Mouse (Mus musculus): ENCODE results near the gene Fndc11. TPM values are rescaled to one million over a fixed set of nuclear protein-coding genes. Genes with fewer than 3 reads are reported as not detected.
A peak's percentile ranks its signal among the peaks of the same experiment; 100 is the strongest.
"Not testable (repeated sequence)": the region's sequence is repeated elsewhere in the genome, so short reads cannot be mapped to it uniquely, and the experiment has no call there.

The Fndc11 gene
- 0.19 TPM in 1 of 2 replicates, not detected in the other for polyA plus RNA-seq (2015; fragmentation: Nextera tagmentation; extraction: Ambion mirVana)

DNA sequence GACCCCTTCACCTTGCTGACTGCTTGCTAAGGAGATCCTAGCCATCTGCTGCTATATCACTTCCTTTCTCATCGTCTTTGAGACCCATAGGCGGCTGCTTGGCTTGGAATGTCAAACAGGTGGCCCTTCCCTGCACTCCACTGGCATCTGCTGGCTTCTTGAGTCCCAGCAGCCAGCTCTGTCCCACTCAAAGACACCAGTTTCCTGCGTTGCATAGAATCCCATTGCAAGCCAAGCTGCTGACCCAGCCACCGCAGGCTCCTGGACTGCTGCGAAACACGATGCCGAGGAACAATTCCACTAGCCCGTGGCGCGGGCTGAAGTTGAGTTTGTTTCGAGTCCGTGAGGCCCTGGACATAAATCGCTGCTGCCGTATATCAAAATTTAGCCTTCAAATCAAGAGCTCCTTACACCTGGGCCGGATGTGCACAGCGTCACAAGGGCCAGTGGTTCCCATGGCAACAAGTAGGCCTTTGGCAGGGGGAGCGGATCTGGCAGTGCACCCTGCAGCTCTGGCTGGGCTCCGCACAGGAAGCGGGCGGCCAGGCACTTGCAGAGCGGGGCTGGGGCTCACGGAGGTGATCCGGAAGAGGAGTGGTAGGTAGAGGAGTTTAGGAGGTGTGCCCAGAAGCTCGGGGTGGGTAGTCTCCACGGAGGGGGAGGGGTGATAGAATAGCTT lies at the start of gene Fndc11:
Gene Fndc11 (plus strand): TSS at position 476 of the 679 bp plus-strand sequence.
- peaks cover 15% of the 10 kb centered on the region for H3K4me1 ChIP-seq (replicated peaks)
- peaks cover 21% of the 10 kb centered on the region for H3K27me3 ChIP-seq
- peak within 1 kb of the TSS; percentile 27 for H3K4me3 ChIP-seq
- H3K27ac ChIP-seq: peak within 1 kb of the TSS; percentile 18; the same call in 1 of the 2 replicates
- peak within 1 kb of the TSS; percentile 58 for H3K4me2 ChIP-seq
- no peaks in the 10 kb centered on the region for H3K36me3 ChIP-seq
- peak; percentile 88 for ATAC-seq (ENCODE audit: low FRiP score)
- H3K9ac ChIP-seq: peak within 1 kb of the TSS; percentile 43; the same call in 1 of the 2 replicates
- H3K9me3 ChIP-seq: no peaks in the 10 kb centered on the region
- 4% methylated on average over 25 of the region's 25 CpGs for WGBS

DNA sequence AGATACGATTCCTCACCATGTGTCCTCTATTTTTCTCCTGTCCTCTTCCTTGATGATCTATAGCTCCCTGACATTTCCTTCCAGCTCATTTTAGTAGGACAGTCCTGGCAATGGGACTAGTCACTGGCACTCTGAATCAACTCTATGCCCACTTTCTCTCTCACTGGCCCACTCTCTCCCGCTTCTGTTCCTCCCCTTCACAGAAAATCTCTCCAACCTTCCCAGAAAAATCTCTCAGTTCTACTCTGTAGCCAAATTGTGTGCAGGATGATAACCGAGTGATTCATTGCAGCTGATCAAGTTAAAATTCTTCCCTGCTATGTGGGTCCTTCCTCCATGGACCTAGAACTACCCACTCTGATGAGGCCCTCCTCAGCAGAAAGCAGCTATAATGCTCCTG lies 45.2 kb upstream of the Fndc11 start:
- no peak overlapping the region for H3K4me3 ChIP-seq
- WGBS: 92% methylated on average over 3 of the region's 3 CpGs
- no peak overlapping the region for H3K27ac ChIP-seq
- H3K9ac ChIP-seq: no peak overlapping the region
- no peaks in the 10 kb centered on the region for H3K36me3 ChIP-seq
- no peak for ATAC-seq (ENCODE audit: low FRiP score)
- no peaks in the 10 kb centered on the region for H3K4me1 ChIP-seq (replicated peaks)
- H3K9me3 ChIP-seq: no peaks in the 10 kb centered on the region
- no peak overlapping the region for H3K4me2 ChIP-seq
- H3K27me3 ChIP-seq: no peaks in the 10 kb centered on the region

DNA sequence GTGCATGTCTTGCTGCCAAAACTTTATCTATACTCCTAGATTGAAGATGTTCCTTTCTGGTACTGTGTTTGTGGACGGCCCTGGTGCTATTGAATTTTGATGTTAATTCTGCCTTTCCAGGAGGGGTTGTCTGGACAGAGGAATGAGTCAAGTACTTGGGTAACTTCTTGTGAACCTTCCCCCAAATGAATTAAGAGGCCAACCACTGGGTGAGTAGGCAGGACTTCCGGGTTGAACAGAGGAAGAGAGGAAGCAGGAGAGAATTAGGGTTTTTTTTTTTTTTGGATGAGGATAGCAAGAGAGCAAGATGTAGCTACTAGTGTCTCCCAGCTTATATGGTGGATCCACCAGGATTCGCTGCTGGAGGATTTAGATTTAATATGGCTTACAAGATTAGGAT lies 41.8 kb upstream of the Fndc11 start:
- no peaks in the 10 kb centered on the region for H3K9me3 ChIP-seq
- no peak overlapping the region for H3K4me3 ChIP-seq
- no peaks in the 10 kb centered on the region for H3K36me3 ChIP-seq
- H3K4me2 ChIP-seq: no peak overlapping the region
- no peak for ATAC-seq (ENCODE audit: low FRiP score)
- H3K4me1 ChIP-seq (replicated peaks): no peaks in the 10 kb centered on the region
- no peak overlapping the region for H3K9ac ChIP-seq
- 0 out of 2 replicates have a peak, but pooled peaks cover under 1% of the 10 kb centered on the region for H3K27me3 ChIP-seq
- H3K27ac ChIP-seq: no peak overlapping the region
- 84% methylated on average over 3 of the region's 3 CpGs for WGBS

DNA sequence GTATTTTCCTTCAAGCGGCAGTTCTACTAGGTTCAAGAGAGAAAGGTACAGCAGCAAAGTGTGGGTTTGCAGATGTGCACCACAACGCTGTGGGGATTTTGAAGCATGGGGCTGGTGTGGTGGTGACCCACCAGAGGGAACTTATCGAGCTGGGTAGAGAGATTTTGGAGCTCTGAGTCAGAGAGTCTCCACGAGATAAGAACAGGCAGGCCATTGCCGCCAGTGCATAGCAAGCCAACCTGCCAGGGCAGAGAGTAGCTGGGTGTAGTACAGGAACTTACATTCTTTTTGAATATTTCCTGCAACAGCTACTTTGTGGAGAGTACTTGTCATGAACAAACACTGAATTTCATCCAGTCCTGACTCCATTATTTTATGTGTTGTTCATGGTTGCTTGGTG lies 41.3 kb upstream of the Fndc11 start:
- Histone ChIP-seq H3K4me1 (replicated peaks) (no peaks in the 10 kb centered on the region), H3K4me3 (no peak overlapping the region), H3K27me3 (0 out of 2 replicates have a peak, but pooled peaks cover 2% of the 10 kb centered on the region), H3K27ac (no peak overlapping the region), H3K36me3 (no peaks in the 10 kb centered on the region), H3K9me3 (no peaks in the 10 kb centered on the region), H3K4me2 (no peak overlapping the region), H3K9ac (no peak overlapping the region)
- WGBS: 91% methylated on average over 5 of the region's 5 CpGs
- ATAC-seq (ENCODE audit: low FRiP score): no peak

DNA sequence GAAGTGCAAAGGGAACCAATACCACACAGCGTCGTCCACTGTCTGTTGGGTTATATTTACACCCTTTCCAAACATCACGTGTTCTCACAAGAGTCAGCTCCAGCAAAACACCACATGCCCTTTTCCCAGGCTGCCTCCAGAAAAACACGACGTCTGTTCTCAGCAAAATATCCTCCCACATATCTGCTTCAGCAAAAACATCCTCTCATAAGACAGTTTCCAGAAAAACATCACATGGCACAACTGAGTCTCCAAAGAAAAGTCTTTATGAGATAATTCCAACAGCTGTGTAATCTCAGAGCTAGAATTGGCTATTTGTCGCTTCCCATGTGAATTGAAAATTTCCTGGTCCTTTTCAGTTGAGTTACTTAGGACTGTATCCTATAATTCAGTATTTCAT lies 38.9 kb upstream of the Fndc11 start:
- ATAC-seq (ENCODE audit: low FRiP score): no peak
- Histone ChIP-seq H3K9ac (no peak overlapping the region), H3K27me3 (0 out of 2 replicates have a peak, but pooled peaks cover 2% of the 10 kb centered on the region), H3K36me3 (no peaks in the 10 kb centered on the region), H3K9me3 (no peaks in the 10 kb centered on the region), H3K4me1 (replicated peaks) (0 out of 2 replicates have a peak, but pooled peaks cover 2% of the 10 kb centered on the region), H3K4me2 (no peak overlapping the region), H3K27ac (no peak overlapping the region), H3K4me3 (no peak overlapping the region)
- WGBS: 87% methylated on average over 6 of the region's 6 CpGs

DNA sequence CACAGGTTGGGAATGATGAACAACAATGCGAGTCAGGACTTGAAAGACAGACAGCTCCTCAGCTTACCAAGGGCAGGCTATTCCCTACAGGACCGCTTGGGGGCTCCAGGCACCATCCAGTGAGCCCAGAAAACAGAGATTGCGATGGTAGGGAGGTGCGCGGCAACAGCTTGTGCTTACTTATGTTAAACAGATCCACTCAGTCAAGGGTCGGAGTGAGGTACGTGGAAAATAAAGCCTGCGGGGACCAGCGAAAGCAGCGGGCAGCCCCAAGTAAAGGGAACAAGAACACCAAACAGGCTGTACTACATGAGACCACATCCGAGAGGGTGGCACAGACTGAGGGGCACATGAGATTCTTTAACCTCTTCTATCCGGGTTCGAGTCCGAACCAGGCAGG lies 33.2 kb upstream of the Fndc11 start:
- Histone ChIP-seq H3K9me3 (no peaks in the 10 kb centered on the region), H3K4me2 (peak overlapping the region; percentile 68), H3K27ac (peak overlapping the region; percentile 96), H3K9ac (peak overlapping the region; percentile 98), H3K4me1 (replicated peaks) (peaks cover 20% of the 10 kb centered on the region), H3K36me3 (peaks cover 13% of the 10 kb centered on the region), H3K4me3 (peak overlapping the region; percentile 62), H3K27me3 (0 out of 2 replicates have a peak, but pooled peaks cover 2% of the 10 kb centered on the region)
- peak; percentile 86 for ATAC-seq (ENCODE audit: low FRiP score)
- WGBS: under 1% methylated on average over 14 of the region's 14 CpGs

DNA sequence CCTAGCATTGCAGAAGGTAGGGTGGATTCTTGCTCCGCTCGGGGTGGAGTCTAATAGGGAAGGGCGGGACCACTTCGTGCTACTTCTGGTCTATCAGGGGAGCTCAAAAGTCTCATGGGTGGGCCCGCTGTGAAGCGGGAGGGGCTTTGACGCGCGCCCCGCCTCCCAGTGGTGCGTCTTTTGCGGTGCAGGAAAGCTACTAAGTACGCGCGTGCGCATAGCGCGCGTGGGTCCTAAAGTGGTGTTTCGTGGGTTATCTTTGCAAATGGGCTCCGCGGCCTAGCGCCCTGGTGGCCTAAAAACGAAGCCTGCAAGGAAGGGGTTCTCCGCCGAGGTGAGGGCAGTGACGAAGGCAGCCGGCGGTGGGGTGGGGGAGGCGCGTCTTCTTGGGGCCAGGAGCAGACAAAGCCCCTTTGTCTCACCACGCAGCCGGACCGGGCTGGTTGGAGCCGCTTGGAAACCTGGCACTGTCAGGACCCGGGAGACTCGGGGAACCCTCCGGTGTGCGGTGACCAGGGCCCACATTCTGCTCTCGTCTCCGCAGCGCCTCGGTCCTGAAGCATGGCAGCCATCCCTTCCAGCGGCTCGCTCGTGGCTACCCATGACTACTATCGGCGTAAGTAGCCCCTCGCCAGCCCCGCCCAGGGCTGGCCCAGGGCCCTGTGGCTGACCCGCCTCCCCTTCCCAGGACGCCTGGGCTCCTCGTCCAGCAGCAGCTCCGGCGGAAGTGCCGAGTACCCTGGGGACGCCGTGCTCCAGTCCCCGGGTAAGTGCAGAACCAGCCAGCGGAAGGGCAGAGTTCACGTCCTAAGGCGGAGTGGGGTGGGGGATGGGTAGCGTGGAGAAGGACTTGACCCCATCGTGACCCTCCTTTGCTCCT lies 32.5 kb upstream of the Fndc11 start, which contains the start of gene Ppdpf:
Gene Ppdpf (plus strand): TSS at position 127 of the 880 bp plus-strand sequence.
- under 1% methylated on average over 64 of the region's 64 CpGs for WGBS
- Histone ChIP-seq H3K27me3 (0 out of 2 replicates have a peak, but pooled peaks cover 2% of the 10 kb centered on the region), H3K36me3 (peaks cover 13% of the 10 kb centered on the region), H3K9ac (peak within 1 kb of the TSS; percentile 98), H3K4me3 (peak within 1 kb of the TSS; percentile 62), H3K4me2 (peak within 1 kb of the TSS; percentile 68), H3K9me3 (no peaks in the 10 kb centered on the region), H3K27ac (peak within 1 kb of the TSS; percentile 96), H3K4me1 (replicated peaks) (peaks cover 20% of the 10 kb centered on the region)
- ATAC-seq (ENCODE audit: low FRiP score): peak; percentile 91

DNA sequence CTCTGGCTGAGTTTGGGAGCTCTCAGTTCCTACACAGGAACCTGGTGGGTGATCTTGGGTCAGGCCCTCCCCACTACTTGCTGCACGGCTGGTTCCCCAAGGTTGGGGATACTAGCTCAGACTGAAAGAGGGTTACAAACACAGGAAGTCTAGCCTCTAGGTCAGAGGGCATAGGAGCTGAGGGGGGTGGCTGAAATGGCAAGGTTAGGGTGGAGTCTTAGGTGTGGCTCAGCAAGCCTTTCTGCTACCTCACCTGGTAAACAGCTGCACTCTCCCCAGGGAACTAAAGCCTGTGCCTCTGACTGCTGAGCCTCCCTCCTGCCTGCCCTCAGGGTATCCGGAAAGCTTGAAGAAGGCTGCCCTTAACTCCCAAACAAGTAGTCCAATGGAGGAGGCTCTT lies 31.1 kb upstream of the Fndc11 start:
- Histone ChIP-seq H3K27me3 (no peaks in the 10 kb centered on the region), H3K4me1 (replicated peaks) (peaks cover 20% of the 10 kb centered on the region), H3K4me2 (peak overlapping the region; percentile 68), H3K4me3 (peak overlapping the region; percentile 62), H3K9ac (peak overlapping the region; percentile 98), H3K27ac (peak overlapping the region; percentile 96), H3K9me3 (no peaks in the 10 kb centered on the region), H3K36me3 (peaks cover 13% of the 10 kb centered on the region)
- WGBS: 83% methylated on average over 2 of the region's 2 CpGs
- ATAC-seq (ENCODE audit: low FRiP score): no peak

DNA sequence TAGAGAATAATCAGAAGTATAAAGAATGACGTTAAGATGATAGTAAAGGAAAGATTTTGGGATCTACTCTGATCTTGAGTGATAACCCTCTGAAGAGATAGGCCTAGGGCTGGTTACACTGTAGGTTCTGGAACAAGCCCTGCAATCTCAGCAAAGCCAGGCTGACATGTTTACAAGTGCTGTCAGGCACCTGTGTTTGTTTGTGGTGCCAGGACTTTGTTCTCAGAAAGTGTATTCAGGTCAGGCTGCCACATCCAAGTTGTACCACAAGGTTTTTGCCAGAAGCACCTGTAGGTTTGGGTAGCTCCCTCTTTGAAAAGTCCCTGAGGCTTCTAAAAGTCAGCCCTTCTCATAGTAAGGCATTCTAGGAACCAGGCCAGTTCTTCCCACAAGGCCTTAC lies 30.5 kb upstream of the Fndc11 start:
- H3K9me3 ChIP-seq: no peaks in the 10 kb centered on the region
- no peak overlapping the region for H3K9ac ChIP-seq
- H3K4me3 ChIP-seq: no peak overlapping the region
- H3K4me1 ChIP-seq (replicated peaks): peaks cover 20% of the 10 kb centered on the region
- peaks cover 13% of the 10 kb centered on the region for H3K36me3 ChIP-seq
- no peak for ATAC-seq (ENCODE audit: low FRiP score)
- no peak overlapping the region for H3K27ac ChIP-seq
- WGBS: 97% methylated on average over 1 of the region's 1 CpGs
- H3K27me3 ChIP-seq: no peaks in the 10 kb centered on the region
- H3K4me2 ChIP-seq: no peak overlapping the region

DNA sequence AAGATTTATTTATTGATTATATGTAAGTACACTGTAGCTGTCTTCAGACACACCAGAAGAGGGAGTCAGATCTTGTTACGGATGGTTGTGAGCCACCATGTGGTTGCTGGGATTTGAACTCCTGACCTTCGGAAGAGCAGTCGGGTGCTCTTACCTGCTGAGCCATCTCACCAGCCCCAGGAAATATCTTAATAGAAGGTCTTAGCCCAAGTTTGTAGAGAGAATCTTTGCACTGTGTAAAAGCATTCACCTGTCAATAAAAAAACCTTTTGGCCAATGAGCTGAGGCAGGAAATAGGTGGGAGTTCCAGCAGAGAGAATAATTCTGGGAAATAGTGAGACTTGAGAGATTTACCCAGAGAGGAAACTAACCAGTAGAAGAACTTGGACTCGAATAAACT lies 28.4 kb upstream of the Fndc11 start:
- H3K27me3 ChIP-seq; H3K27ac ChIP-seq; H3K9ac ChIP-seq; ATAC-seq (ENCODE audit: low FRiP score); H3K4me3 ChIP-seq; H3K9me3 ChIP-seq; H3K4me2 ChIP-seq: not testable (repeated sequence)
- Histone ChIP-seq H3K36me3 (peaks cover 13% of the 10 kb centered on the region), H3K4me1 (replicated peaks) (peaks cover 13% of the 10 kb centered on the region)
- 74% methylated on average over 4 of the region's 4 CpGs for WGBS

DNA sequence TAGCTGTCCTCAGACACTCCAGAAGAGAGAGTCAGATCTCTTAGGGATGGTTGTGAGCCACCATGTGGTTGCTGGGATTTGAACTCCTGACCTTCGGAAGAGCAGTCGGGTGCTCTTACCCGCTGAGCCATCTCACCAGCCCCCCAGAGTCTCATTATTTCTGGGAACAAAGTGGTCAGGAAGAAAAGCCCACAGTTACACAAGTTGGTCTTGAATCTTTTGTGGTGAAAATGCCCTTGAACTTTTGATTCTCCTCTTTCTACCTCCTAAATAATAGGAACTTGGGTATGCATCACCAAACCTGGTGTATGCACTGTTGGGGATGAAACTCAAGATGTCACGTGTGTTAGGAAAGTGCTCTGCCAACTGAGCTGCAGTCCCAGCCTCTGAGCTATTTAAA lies 27.9 kb upstream of the Fndc11 start:
- Histone ChIP-seq H3K27me3 (no peaks in the 10 kb centered on the region), H3K27ac (no peak overlapping the region), H3K4me3 (no peak overlapping the region), H3K9ac (no peak overlapping the region), H3K4me1 (replicated peaks) (peaks cover 12% of the 10 kb centered on the region), H3K36me3 (peaks cover 13% of the 10 kb centered on the region), H3K4me2 (no peak overlapping the region), H3K9me3 (no peaks in the 10 kb centered on the region)
- 57% methylated on average over 4 of the region's 4 CpGs for WGBS
- ATAC-seq (ENCODE audit: low FRiP score): no peak

DNA sequence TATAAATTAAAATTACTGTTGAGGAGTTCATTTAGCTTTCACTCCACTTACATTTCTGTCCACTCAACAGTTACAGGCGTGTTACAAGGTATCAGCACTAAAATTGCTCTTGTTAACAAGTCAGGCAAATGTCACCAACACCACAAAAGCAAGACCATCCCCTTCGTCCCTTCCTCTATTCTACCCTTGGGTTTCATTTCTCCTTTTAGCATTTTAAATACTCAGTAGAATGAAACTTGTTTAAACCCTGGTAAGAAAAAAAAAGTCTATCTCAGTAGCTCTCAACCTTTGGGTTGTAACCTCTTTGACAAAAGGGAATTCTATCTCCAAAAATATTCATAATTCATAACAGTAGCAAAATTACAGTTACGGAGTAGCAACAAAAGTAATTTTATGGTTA lies 26.8 kb upstream of the Fndc11 start:
- peaks cover 13% of the 10 kb centered on the region for H3K36me3 ChIP-seq
- ATAC-seq (ENCODE audit: low FRiP score): no peak
- no peak overlapping the region for H3K4me2 ChIP-seq
- no peak overlapping the region for H3K4me3 ChIP-seq
- WGBS: 84% methylated on average over 3 of the region's 3 CpGs
- H3K27me3 ChIP-seq: no peaks in the 10 kb centered on the region
- H3K27ac ChIP-seq: no peak overlapping the region
- H3K9me3 ChIP-seq: no peaks in the 10 kb centered on the region
- peaks cover 10% of the 10 kb centered on the region for H3K4me1 ChIP-seq (replicated peaks)
- H3K9ac ChIP-seq: no peak overlapping the region

Measured in hindbrain, embryonic 13.5 days (tissue).